Mouse (Mus musculus): ENCODE measurements at regions not wholly inside any gene's neighbourhood (a gene's known extent, or its start where the extent isn't known, plus 50 kb on each side); places are given as distances from the start of the nearest gene placed in this dataset.

- no peak for DNase-seq (ENCODE audit: low spot score)
Measured at GRCm38 (mm10) chr3:9884691-9885354, 203.1 kb upstream of the Gm9833 start.

DNA sequence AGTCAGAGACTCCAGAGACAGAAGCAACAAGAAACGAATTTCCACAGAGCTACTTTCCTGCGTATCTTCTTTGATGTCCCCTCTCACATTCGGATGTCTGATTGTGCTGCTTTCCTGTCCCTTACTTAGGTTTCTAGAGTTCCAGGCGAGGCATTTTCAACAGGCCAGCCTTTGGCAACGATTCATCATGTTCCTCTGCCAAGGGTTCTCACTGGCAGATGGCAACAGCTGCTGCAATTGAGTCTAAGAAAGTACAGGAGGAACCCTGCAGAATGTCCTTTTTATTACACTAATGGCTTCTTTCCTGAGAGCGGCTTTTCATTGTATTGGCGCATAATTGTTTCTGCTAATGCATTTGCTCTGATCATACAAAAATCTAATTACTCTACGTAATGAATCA, 202.3 kb upstream of the Gm9833 start:
- peak; percentile 54 for DNase-seq (ENCODE audit: low spot score)

- DNase-seq (ENCODE audit: low spot score) = no peak
Measured at GRCm38 (mm10) chr3:9886077-9886476, 201.8 kb upstream of the Gm9833 start.

DNA sequence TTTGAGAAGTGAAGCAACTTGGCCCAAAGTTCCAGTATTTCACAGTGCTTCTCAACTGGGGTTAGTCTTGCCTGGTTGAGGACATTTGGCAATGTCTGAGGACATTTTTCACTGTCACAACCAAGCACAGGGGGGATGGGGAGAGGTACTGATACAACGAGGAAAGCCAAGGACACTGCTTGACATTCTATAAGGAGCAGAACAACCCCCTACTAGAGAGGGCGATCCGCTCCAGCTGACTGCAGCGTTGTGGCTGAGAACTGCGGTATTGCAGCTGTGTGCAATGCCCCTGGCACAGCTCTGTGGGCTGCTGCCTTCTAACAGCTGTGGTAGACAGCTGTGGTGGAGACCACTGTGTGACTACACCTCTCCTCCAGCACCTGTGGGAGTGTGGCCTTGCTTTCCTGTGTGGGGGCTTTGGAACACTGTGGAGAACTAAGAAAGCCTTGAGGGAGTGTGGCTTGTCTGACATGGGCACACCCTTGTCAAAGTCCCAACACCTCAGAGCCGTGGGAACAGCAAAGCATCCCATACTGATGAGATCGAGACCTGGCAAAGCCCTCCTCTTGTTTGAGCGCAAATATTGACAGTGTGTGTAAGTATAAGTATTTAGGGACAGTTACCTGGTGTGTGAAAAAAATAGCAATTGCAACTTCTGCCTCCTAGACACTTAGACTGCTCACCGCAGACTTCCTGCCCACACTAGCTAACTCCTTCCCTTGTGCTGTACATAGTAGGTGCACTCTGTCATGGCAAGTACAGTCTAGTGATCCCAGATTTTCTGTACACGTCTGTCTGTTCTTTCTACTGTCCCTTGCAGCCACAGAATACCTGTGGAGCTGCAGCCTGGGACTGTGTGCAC, 200.9 kb upstream of the Gm9833 start:
- DNase-seq (ENCODE audit: low spot score) = no peak

- no peak for DNase-seq (ENCODE audit: low spot score)
Measured at GRCm38 (mm10) chr3:9887627-9887994, 200.3 kb upstream of the Gm9833 start.

DNA sequence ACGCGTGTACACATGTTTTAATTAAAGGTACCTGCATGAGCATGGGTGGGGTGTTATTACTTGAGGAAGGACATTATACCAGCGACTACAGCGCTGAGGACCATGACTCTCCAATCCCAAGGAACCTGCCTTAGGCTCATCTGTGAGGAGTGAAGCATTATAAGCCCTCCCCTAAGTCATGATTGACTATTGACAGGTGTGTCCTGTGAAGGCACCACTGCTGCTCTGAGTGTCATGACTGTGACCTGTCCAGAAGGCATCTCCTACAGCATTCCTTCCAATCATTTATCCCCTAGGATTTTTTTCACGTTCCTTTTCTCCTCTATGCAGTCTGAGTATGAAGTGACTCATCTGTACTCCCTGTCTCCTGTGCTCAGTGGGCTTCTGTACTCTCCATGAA, 199.9 kb upstream of the Gm9833 start:
- no peak for DNase-seq (ENCODE audit: low spot score)

DNA sequence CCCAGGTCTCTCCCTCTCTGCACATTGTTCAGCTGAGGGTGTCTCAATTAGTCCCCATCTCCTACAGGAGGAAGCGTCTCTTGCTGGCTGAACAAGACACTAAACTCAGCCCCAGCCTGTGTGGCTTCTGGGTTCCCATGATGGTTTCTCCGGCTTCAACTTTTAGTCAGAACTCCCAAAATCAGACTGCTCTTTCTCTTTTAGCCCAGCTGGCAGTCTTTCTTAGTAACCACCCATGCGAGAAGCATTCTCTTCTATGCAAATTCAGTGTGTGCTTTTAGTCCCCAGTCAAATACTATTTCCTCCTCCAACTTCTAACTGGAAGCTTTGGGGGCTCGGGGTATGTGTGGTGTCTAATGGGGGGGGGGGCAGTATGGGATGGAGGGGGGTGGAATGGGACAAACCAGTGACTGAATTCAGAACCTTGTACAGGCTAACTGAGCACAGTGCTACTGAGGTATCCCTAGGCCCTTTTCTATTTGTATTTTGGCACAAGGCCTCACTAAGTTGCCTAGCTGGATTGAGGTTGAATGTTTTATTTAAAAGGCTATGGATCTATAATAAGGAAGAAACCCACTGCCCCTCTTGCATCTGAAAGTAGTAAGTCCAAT, 194.9 kb upstream of the Gm9833 start:
- DNase-seq (ENCODE audit: low spot score) = no peak

- no peak for DNase-seq (ENCODE audit: low spot score)
Measured at GRCm38 (mm10) chr3:9895396-9896135, 192.3 kb upstream of the Gm9833 start.

DNA sequence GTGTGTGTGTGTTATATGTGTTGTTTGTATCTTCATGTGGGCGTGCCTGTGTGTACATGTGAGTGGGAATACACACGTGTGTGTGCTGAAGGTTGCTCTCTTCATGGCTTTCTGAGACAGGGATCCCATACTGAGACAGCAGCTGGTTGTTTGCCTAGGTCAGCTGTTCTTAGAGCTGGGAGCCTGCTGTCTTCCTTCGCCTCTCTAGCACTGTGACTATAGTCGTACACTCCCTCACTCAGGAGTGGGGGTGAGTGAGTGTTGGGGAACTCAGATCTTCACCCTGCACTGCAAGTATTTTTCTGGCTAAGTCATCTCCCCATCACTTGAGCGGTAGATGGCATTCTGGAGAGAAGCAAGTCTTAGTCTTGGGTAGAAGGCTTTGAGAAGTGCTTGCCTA, 191.6 kb upstream of the Gm9833 start:
- DNase-seq (ENCODE audit: low spot score) = no peak

GRCm38 (mm10) chr3:9901663-9902062, 186.2 kb upstream of the Gm9833 start:
- no peak for DNase-seq (ENCODE audit: low spot score)

- DNase-seq (ENCODE audit: low spot score) = no peak
Measured at GRCm38 (mm10) chr3:9913357-9913756, 174.6 kb upstream of the Gm9833 start.

- DNase-seq (ENCODE audit: low spot score) = no peak
Measured at GRCm38 (mm10) chr3:9916538-9917106, 171.3 kb upstream of the Gm9833 start.

DNA sequence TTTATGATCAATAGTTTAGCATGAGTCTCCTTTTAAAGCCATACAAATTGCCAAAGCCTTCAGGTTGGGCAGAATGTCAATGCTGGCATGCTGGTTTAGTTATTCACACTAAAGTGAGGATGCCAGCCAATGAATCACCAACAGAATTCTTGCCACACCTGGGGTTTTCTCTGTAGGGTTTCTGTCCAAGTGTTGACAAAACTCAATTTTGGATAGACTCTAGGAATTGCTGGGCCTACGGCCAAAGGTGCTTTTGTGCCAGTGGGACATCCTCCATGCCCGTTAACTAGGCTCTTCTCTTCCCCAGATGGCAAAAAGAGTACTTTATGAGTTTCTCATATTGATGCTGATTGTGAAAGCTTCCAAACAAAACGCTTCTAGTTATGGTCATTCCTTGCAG, 167.6 kb upstream of the Gm9833 start:
- no peak for DNase-seq (ENCODE audit: low spot score)

GRCm38 (mm10) chr3:9921730-9922129, 166.2 kb upstream of the Gm9833 start:
- DNase-seq (ENCODE audit: low spot score) = no peak

DNA sequence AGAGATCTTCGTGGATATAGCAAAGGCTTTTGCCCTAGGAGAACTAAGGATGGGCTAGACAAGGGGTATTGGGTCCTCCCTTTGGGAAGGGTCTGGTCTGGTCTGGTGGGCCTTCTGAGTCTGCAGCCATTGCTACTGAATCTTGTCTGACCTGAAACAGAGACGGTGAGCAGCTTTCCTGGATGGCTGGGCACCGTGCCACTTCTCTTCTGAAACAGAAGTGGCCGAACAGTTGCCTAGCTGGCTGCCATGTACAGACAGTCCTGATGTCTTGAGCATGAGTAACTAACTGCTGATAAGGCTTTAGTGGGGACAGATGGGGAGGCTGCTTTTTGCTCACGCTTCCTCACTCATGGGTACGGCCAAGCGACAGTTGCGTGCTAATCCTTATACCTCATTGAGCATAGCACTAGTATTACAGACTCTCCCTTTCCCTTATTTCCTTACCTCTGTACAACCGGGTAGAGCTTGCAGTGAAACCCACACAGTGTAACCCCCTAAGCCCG, 165.3 kb upstream of the Gm9833 start:
- no peak for DNase-seq (ENCODE audit: low spot score)

- DNase-seq (ENCODE audit: low spot score) = no peak
Measured at GRCm38 (mm10) chr3:9924630-9925029, 163.3 kb upstream of the Gm9833 start.

- DNase-seq (ENCODE audit: low spot score) = no peak
Measured at GRCm38 (mm10) chr3:9936853-9937441, 151.0 kb upstream of the Gm9833 start.

DNA sequence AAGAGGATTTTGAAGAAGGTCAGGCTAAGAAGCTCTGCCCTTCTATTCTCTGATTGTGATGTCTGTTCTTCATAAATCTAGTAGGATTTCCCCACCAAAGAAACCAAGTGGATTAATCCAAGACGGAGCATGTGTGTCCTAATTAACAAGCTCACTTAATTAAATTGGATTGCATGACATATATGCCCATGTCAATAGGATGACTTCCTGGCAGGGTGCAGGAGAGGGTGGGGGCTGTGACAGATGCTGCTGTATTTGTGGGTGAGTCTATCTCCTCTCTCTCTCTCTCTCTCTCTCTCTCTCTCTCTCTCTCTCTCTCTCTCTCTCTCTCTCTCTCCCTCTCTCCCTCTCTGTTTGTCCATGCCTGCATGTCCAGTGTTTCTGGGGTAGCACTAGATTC, 149.3 kb upstream of the Gm9833 start:
- no peak for DNase-seq (ENCODE audit: low spot score)

DNA sequence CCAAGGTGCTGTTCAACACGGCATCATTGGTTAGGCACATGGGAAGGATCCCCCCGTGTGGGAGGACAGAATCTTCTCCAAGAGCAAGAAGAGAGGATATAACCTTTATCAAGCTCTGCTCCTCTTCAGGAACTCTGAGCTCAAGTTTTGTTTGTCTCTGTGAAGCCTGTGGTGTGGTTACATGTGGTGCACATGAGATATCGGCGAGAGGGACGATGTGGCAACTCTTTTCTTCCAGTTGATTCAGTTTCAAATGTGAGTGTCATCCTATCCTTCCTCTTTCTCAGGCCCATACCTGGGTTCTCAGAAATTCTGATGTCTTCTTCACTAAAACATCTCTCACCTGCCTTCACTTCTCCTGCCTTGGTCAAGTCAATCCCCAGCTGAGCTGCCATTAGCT, 145.3 kb upstream of the Gm9833 start:
- no peak for DNase-seq (ENCODE audit: low spot score)

GRCm38 (mm10) chr3:9947357-9948065, 140.4 kb upstream of the Gm9833 start:
- peak; percentile 29 for DNase-seq (ENCODE audit: low spot score)

GRCm38 (mm10) chr3:9948114-9948513, 139.8 kb upstream of the Gm9833 start:
- DNase-seq (ENCODE audit: low spot score) = no peak

Measured in testis, postnatal 14 days (tissue).